Mouse (Mus musculus): ENCODE results near the gene Apoa2.

DNA sequence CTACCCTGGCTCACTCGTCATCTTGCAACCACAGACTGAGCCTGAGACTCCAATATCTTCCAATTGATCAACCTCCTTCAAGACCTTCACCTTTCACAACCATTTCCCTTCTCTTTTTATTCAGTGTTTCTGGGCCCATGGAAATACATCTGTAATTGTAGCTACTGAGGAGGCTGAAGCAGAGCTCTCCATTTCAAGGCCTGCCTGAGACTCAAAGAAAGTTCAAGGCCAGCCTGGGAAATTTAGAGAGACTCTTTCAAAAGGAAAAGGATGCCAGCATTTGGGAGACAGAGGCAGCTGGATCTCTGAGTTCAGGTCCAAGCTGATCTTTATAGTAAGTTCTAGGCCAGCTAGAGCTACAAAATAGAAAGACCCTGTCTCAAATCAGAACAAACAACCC lies 3.0 kb downstream of the Apoa2 start:
- TF ChIP-seq EP300 (IDR thresholded peaks at IDR 0.05; ENCODE audit: low read depth) (no peak), CTCF (IDR thresholded peaks at IDR 0.05; ENCODE audit: low read depth) (no peak)
